Mouse (Mus musculus): ENCODE data around the gene Abcc3.

Gene Abcc3

DNA sequence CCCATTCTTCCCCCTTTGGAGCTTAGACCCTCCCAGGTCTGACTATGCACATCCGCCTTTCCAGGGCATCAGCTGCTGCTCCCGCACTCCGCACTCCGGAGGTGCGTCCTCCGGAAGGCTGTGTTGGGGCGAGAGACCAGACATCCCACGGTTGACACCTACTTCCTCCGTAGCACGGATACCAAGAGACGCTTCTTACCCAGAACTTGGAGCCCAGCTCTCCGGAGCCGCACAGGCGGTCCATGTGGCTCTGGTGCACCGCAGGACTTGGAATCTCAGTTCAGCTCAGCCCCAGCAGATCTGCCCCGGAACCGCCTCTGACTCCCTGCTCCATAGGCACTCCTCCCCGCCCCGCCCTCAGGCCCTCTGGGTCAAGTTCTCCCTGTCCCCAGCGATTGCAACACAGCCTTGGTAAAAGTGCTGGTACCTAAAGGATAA, at the start of gene Abcc3:
Abcc3 (minus strand) TSS at position 326 of the 438 bp plus-strand sequence.
- DNase-seq, result peak; percentile 62

DNA sequence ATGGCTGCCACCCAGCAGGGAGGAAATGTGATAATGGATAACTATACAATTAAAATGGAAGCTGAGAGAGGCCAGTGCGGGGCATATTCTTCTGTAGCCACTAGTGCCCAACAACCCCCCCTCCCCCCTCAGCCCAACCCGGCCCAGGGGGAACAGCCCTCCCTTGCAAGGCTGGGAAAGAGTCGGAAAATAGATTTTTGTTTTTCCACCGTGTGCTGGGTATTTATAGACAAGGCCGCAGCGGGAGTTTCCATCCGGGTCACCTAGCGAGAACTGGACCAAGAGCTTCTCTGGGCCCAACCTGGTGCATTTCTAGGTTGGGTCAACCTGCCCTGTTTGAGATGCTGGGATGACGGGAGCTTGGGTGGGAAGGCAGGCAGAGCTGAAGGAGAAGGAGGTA, 49.0 kb upstream of the Abcc3 start:
- no peak for DNase-seq

- no peak for DNase-seq
These were observed 48.3 kb upstream of the Abcc3 start for GRCm38 (mm10) chr11:94441122-94441521.

DNA sequence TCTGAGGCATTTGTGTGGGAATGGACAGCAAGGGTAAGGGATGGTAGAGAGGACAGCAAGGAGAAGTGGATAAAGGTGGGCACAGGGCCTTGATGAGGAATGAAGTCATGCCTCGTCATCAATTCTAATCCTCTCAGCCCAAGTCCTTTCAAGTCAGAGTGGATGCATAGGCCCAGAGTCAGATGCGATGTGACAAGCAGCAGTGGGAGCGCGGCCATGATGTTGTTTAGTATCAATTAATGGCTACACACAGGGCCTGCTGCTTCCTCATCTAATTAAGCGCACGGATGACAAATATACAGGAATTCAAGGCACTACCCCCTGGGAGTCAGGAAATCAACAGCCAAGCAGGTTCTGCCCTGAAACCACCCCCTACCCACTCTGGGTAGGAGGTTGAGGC, 47.6 kb upstream of the Abcc3 start:
- no peak for DNase-seq

DNA sequence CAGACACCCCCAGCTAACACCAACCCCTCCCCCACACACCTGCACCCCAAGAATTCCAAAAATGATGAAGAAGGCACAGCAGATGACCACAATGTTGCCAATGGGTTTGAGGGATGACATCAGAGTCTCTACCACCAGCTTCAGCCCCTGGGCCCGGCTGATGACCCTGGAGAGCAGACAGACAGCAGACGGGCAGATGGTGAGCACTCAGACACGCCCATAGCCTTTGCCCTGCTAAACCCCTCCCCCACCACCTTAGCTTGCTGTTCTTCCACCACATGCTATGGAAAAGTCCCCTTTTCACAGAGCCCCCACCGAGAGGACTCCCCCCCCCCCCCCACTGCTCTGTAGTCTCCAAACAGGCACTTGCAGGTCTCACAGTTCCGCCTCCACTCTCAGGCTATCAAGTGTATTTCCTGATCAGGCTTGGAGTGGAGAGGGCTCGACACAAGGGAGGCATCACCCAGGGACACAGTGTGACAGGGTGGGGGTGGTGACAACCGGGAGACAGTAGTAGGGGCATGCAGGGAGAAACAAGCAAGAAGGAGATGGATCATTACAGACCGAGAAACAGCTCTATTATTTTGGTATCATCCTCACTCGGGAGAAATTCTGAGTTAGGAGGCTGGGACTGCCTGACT, 36.3 kb upstream of the Abcc3 start:
- DNase-seq, result no peak

GRCm38 (mm10) chr11:94428091-94428835, 35.5 kb upstream of the Abcc3 start:
- DNase-seq, result peak; percentile 71

DNA sequence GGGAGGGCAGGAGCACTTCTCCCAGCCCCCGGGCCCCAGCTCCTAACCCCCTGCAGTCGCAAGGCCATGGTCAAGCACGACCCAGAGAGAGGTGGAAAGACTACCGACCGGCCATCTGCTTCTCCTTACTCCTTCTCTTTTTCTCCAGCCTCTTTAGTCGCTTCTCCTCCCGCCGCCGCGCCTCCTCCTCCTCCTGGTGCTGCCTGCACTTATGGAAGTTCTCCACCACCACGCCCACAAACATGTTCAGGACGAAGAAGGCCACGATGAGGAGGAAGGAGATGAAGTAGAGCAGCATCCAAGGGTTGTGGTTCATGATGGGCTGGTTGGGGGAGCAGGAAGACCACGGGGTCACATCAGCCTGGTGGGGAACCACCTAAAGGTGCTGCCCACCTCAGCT, 32.9 kb upstream of the Abcc3 start:
- no peak for DNase-seq

DNA sequence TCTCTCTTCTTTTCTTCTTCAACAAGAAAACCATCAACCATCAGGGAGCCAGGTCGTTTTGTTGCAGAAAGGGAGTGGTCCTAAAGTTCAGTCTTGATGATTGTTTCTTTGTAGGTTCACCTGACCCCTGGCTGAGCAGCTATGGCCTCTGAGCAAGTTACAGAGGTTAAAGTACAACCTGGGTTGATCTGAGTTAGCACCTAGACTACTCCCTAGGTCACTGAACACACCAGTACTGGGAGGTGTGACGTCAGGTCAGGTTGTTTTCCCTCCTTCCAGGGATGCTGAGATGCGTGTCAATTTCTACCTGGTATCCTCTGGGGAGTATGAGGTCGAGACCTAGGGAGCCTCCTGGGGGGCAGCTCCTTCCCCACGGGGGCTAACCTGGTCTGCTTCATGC, 32.4 kb upstream of the Abcc3 start:
- no peak for DNase-seq

DNA sequence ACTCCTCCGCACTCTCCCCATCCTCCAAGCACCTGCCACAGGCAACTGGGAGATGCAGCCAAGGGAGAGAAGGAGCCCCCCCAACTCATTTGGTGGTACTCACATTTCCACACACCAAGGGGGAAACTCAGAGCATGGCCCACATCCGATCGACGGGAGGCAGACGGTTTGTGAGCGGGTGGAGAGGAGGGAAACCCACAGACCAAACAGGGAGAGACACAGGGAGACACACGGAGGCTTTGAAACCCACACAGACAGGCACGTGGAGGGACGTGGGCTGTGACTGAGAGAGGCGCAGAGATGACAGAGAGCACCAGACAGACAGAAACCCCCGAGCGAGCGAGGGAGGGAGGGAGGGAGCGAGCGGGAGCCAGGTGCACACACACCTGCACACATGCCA, 31.6 kb upstream of the Abcc3 start:
- DNase-seq, result no peak

GRCm38 (mm10) chr11:94423855-94424254, 31.1 kb upstream of the Abcc3 start:
- no peak for DNase-seq

DNA sequence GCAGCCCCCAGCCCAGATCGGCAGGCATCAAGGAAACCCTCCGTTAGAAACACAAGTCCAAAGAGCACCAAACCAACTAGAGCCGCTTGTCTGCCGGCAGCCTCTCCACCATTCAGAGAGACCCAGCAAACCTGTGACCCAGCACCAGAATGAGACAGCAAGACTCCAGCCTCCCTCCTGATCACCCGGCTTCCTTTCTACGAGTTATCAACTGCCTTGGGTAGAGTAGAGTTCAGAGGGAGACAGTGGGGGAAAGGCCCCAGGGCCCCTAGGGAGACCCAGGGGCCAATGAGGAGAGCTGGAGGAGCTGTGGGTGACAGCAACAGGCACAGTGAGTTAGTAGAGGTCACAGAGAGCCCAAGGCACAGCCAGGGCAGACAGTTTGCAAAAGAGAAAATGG, 28.2 kb upstream of the Abcc3 start:
- no peak for DNase-seq

DNA sequence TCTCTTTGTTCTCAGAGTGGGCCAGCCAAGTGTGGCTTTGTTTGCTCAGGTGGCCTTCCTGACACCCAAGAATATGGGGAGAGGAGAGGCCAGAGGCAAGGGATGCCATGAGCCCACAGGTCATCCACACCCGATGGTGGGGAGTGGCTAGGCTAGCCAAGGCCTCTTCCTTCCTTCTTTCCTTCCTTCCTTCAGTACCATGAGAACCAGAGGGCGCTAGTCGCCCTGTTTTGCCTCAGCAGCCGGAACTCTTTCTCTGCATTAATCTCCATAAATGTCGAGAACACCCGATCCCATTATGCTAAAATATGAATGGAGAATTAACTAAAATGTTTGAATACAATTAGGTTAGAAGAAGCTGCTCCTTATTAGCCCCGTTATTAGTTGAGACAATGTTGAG, 27.5 kb upstream of the Abcc3 start:
- DNase-seq, result peak; percentile 27

DNA sequence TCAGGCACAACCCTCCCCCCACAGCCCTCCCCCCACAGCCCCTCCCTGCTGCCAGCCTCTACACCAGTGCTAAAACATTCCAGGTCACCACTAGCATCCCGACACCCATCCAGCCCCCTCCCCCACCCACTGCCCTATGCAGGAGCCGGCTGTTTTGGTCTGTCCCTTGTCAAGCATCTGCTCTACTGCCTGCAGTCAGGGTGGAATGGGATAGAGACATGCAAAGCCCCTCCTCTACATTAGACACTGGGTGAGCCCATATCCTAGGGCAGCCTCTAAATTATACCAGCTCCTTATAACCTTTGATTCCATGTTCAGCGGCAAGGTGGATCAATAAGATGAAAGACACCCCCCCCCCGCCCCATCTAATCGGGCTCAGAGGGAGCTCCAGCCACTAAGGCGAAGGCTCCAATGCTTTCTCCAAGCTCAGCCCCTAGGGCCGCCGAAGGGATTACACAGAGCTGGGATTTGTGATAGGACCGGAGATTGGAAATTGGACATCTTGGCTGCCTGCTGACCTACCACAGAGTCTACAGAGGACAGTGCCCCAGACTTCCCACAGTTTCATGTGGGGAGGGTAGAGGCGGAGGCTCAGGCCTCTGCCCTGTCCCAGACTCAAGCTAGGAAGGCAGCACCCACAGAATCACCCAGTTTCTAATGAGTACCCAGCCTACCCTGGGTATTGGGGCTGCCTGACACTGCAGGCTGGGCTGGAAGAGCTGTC, 26.4 kb upstream of the Abcc3 start:
- no peak for DNase-seq

GRCm38 (mm10) chr11:94414042-94414441, 21.2 kb upstream of the Abcc3 start:
- no peak for DNase-seq

GRCm38 (mm10) chr11:94413516-94413915, 20.7 kb upstream of the Abcc3 start:
- DNase-seq, result no peak

- DNase-seq, result no peak
These were observed 20.2 kb upstream of the Abcc3 start for GRCm38 (mm10) chr11:94412998-94413469.

DNA sequence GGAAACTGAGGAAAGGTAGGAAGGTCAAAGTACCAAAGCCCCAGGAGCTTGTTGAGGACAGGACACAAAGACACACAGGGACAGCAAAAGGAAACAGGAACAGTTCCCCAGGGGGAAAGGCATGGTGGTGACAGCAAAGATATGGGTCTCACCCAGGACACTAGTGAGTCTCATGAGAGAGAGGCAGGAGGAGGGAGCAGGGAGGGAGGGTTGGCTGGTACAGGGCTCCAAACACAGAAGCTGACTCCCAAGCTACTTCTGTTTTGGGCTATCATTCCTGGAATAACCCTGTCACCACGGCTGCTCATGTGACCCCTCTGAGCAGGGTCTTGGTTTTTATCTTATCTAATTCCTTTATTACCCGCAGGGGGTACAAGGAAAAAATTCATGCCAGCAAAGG, 19.8 kb upstream of the Abcc3 start:
- DNase-seq, result no peak

DNA sequence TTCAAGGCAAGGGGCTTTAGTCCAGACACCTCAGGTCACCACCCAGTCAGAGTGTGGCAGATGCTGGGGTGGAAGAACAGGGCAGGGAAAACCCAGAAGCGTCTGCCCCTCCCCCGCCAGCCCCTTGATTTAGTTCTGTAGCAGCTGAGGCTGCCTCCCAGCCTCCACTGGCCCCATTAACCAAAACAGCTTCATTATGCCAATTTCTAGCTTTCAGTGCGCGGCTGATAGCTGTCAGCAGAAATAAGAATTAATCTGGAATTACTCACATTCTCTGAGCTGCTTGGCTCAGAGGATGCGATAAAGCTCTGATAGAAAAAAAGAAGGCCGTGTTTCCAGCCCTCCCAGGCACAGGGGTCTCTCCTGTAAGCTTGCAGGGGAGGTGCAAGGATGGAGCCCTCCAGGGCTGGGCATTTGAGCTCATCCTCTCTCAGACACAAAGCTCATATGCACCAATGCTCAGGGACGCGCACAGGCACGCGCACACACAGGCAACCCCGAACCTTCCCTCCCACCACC, 15.1 kb upstream of the Abcc3 start:
- no peak for DNase-seq

DNA sequence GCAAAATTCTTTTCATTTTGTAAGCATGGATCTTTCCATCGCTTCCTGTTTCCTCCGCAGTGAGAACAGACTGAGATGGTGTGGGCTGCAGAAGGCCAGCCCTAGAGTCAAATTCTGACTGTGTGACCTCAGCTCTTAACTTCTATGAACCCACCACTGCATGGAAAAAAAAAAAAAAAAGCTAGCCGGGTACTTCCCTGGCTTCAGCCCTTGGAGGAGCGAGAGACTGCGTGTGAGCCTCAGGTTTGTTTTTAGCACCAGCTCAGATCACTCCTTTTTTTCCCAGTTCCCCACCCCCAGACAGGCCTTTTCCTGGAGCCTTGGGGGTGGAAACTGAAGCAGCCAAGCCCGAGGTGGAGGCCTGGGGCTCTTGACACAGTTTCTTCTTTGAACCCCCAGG, 12.6 kb upstream of the Abcc3 start:
- DNase-seq, result no peak

- peak; percentile 78 for DNase-seq
These were observed 12.0 kb upstream of the Abcc3 start for GRCm38 (mm10) chr11:94404641-94405260.

DNA sequence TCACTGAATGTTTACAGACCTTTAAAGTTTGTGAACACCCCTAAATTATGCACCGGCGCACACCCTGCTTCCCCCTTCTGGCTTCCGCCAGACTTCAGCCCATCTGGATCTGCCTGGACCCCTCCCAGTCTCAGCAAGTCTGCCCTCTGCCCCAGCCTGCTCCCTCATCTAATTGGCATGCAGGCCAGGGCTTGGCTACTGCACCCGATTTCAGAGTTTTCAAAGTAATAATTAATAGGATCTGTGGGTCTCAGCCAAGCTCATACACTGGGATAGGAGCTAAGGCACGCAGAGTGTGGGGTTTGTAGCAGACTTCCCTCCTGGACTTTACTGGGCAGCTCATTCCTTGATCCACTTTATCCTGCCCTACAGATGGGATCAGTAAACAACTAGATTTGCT, 11.4 kb upstream of the Abcc3 start:
- no peak for DNase-seq

DNA sequence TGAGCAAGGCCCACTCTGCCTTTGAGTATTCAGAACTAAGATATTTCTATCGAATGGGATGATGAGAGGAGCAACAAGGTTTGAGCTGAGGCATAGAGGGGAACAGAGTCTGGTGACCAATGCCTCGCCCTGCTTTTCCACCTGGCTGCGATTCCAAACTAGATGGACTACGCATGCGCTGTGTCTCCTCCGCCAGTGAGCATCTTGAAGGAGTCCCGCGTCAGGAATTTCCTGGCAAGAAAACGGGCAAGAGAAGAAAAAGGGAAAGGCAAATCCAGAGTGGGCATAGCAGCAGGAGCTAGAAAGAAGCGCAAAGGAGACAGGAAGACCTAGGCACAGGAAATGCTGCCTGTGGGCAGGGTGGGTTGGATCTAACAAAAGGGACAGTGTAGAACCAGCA, 11.0 kb upstream of the Abcc3 start:
- no peak for DNase-seq

- DNase-seq, result no peak
These were observed 9.9 kb upstream of the Abcc3 start for GRCm38 (mm10) chr11:94402731-94403130.

Data from liver (tissue).